Mouse (Mus musculus) right cerebral cortex, postnatal 14 days (tissue): Measurements from ENCODE around the gene Ptpn21.

ENCODE experiments used
- DNase-seq: peaks from one replicate; pipeline ENCODE4 v3.0.0; 2022

The Ptpn21 gene

GRCm38 (mm10) chr12:98721030-98721429, 16.2 kb downstream of the Ptpn21 start:
- DNase-seq: no peak

- DNase-seq: no peak
Observed at GRCm38 (mm10) chr12:98720628-98721027, 16.6 kb downstream of the Ptpn21 start.

GRCm38 (mm10) chr12:98716142-98716541, 21.1 kb downstream of the Ptpn21 start:
- DNase-seq: no peak

- DNase-seq: no peak
Observed at GRCm38 (mm10) chr12:98714757-98715156, 22.4 kb downstream of the Ptpn21 start.

- DNase-seq: no peak
Observed at GRCm38 (mm10) chr12:98713621-98714103, 23.5 kb downstream of the Ptpn21 start.

- no peak for DNase-seq
Observed at GRCm38 (mm10) chr12:98712819-98713218, 24.4 kb downstream of the Ptpn21 start.

- no peak for DNase-seq
Observed at GRCm38 (mm10) chr12:98703961-98704360, 33.2 kb downstream of the Ptpn21 start.

- no peak for DNase-seq
Observed at GRCm38 (mm10) chr12:98703554-98703953, 33.7 kb downstream of the Ptpn21 start.

- no peak for DNase-seq
Observed at GRCm38 (mm10) chr12:98701564-98701963, 35.6 kb downstream of the Ptpn21 start.

- no peak for DNase-seq
Observed at GRCm38 (mm10) chr12:98697202-98697601, 40.0 kb downstream of the Ptpn21 start.

- no peak for DNase-seq
Observed at GRCm38 (mm10) chr12:98690230-98690629, 47.0 kb downstream of the Ptpn21 start.

GRCm38 (mm10) chr12:98683574-98683973, 53.6 kb downstream of the Ptpn21 start:
- DNase-seq: no peak

GRCm38 (mm10) chr12:98683171-98683570, 54.0 kb downstream of the Ptpn21 start:
- no peak for DNase-seq

GRCm38 (mm10) chr12:98682196-98682595, 55.0 kb downstream of the Ptpn21 start:
- no peak for DNase-seq

- no peak for DNase-seq
Observed at GRCm38 (mm10) chr12:98679906-98680305, 57.3 kb downstream of the Ptpn21 start.

- no peak for DNase-seq
Observed at GRCm38 (mm10) chr12:98677336-98677735, 59.9 kb downstream of the Ptpn21 start.

GRCm38 (mm10) chr12:98676861-98677260, 60.3 kb downstream of the Ptpn21 start:
- DNase-seq: no peak

- DNase-seq: peak; percentile 87
Observed at GRCm38 (mm10) chr12:98674627-98675143, 62.5 kb downstream of the Ptpn21 start.

- DNase-seq: no peak
Observed at GRCm38 (mm10) chr12:98673879-98674278, 63.3 kb downstream of the Ptpn21 start.

- DNase-seq: no peak
Observed at GRCm38 (mm10) chr12:98670429-98670828, 66.8 kb downstream of the Ptpn21 start.

- no peak for DNase-seq
Observed at GRCm38 (mm10) chr12:98669864-98670263, 67.3 kb downstream of the Ptpn21 start.

GRCm38 (mm10) chr12:98669086-98669485, 68.1 kb downstream of the Ptpn21 start:
- DNase-seq: no peak

- peak; percentile 65 for DNase-seq
Observed at GRCm38 (mm10) chr12:98668132-98668814, 68.9 kb downstream of the Ptpn21 start.

- no peak for DNase-seq
Observed at GRCm38 (mm10) chr12:98662617-98663016, 74.6 kb downstream of the Ptpn21 start.

GRCm38 (mm10) chr12:98656873-98657272, 80.3 kb downstream of the Ptpn21 start:
- DNase-seq: no peak
